Mouse (Mus musculus) frontal cortex, postnatal 36 days (tissue): ENCODE measurements at regions not wholly inside any gene's neighbourhood (a gene's known extent, or its start where the extent isn't known, plus 50 kb on each side); places are given as distances from the start of the nearest gene placed in this dataset.
"Not testable (repeated sequence)": the region's sequence is repeated elsewhere in the genome, so short reads cannot be mapped to it uniquely, and the experiment has no call there.

Experiments
- DNase-seq, 2 experiments: peaks; one replicate each; pipeline ENCODE4 v3.0.0; 2022; ENCODE audit warnings: low spot score in 2 of 2

DNA sequence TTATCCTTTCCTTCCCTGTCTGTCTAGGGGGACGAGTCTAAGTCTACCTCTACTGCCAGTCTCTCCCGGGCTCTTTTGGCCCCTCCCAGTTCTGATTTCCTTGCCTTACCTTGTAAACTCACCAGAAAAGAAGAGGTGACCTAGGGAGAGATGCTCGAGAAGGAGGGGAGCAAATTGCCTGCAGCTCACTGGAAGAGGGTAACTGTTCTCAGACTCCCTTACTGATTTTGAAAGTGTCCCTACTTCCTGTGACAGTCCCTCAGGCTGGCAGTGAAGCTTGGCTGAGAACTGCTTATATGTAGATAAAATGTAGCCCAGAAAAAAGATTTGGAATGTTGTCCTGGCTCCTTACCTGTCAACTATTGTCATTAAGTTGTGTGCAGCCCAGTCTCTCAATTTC is 180.6 kb upstream of the Tab2 start:
- no peak for DNase-seq

DNA sequence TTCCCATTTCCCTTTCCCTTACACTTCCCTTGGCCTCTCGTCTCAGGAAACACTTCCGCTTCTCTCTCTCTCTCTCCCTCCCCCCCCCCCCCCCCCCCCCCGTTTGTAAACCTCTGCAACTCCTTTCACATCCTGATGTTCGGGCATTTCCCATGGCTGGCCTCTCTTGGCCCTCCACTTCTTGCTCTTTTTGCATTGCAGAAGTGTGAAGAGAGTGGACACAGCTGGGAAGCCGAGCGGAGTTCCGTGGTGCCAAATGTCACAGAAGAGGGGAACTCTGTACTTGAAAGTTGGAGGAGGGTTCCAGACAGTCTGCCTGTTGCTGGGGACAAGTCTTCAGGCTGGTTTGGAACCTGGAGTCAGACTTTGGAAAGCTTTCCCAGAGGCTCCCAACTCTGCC is 179.2 kb upstream of the Tab2 start:
- DNase-seq = no peak

DNA sequence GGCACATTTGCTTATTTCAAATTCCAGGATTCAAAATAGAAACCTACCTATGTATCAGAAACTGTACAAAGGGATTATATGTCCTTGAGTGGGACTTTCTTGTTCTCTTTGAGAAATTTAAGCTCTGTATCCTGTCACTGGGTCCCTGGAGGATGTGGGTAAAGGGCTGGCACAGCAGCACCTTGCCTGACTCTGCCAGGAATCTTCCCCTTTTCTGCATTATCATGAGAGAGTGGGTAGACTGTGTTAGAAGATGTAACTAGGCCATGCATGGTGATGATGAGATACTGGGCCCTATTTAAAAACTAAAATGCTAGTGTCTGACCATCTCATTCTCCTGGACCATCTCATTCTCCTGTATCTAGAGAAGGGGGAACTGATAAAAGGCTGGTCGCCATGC is 178.4 kb upstream of the Tab2 start:
- DNase-seq = no peak

DNA sequence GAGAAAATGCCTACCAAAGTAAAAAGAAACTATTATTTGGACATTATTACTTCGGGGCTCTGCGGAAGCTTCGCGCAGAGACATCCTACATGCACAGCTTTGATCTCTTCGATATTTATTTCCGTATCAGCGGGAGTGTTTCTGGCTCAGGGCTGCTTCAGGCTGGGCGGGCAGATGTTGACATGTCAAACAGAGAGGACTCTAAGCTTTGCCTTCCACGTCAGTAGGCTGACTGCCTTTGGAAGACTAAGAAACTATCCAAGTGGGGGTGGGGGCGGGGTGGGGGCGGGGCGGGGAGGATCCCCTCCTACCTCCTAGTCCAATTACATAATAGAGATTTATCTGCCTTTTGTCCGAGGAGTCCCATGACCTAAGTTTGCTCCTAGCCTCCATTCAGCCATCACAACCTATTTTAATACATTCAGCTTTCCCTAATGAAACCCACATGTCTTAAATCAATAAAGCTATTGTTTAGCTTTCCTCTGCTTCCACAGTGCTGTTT is 177.5 kb upstream of the Tab2 start:
- no peak for DNase-seq

DNA sequence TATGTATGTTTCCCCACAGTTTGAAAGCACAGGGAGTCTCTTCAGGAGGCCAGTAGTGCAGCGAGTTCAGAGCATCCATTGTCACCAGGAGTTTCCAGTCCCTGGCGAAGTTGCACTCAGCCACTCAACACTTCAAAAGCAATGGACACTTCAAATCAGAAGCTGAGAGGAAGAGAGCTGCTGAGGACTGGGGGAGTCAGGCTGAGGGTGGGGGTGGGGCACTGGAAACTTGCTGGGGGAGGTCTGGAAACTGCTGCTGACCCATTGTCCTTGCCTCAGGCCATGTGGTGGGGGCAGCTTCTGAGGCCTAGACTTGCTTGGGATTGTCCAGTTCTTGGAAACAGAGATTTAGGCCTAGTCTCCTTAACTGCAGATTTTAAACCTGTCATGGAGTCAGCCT is 176.8 kb upstream of the Tab2 start:
- no peak for DNase-seq

DNA sequence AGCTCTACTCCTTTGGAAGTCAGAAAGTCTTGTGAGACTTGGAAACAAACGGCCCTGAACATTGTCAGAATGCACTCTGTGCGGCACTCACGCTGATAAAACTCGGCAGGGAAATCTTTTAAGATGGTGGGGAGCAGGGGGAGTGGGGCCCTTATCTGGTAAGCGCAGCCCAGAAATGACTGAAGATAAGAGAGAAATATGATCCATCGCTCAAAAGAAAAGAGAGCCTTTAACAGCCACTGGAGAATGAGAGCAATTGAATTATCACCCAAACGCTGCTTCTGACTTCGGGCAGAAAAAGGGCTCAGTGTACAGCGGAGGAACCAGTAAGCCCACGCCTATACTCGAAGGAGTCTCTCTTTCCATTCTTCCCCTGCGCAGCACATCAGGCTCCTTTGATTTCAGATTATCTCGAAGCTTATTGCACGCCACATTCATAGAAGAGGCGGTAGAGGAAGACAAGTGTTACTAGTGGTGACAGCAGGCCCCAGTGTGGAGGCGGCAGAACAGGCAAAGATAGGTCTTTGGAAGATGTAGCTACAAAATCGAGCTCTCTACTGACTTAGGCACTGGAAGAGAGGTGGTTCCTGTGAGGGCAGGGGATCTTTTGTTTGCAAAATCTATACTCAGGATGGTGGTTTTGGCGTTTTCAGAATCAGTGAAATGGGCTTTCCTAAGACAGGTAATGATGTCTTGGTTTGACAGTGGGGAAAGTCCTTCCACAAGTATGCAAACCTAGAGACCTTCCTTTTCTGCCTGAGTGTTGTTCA is 174.6 kb upstream of the Tab2 start:
- DNase-seq = peak; percentile 63 to 85

DNA sequence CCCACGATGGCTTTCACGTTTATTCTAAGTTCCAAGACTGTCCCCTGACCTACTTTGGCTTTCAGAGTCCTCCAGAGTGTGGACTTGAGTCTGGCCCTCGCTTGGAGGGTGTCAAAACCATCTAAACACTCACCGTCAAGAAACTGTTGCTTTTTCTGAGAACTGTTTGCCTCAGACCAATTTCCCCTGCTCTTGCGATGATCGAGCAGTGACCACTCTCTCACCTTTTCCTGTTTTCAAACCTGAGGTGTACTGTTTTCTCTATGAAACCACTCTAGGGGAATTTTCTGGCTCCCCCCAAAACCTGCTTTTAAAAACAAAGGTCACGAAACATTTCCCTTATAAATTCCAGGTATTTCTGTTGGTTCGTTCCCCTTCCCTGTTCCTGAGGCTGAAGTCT is 174.0 kb upstream of the Tab2 start:
- DNase-seq = no peak

DNA sequence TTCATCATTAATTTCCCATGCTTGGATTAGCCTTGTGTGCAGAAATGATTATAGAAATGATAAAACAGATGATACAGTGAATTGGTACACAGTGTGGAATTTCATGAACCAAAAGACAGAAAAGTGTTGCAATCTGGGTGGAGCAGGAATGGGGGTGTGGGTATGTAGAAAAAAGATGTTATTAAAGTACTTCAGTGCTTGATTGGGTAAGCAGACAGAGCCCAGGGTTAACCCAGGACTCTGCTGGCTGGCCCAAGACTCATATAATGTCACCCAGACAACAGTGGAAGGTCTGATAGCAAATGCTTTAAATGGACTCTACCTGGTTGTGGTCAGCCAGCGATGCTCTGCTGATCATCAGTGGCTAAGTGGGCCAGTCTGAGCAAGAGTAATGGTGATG is 168.1 kb upstream of the Tab2 start:
- no peak for DNase-seq

DNA sequence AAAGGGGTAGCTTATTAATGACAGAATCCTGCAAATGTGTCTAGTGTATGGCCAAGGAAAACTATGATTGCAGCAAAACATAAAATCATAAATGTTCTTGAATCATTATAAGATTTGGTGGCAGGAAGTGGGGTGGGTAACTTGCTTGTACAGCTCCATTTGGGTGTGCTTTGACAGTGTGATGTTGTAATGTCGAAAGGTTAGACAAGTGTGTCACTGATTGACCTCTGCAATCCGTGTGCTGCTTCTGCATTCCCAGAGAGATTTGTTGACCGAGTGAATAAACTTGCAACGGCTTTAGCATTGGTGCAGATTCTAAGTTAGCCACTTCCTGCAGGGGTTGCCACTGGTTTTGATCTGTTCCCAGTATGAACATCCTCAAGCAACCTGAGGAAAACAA is 165.9 kb upstream of the Tab2 start:
- DNase-seq = no peak

DNA sequence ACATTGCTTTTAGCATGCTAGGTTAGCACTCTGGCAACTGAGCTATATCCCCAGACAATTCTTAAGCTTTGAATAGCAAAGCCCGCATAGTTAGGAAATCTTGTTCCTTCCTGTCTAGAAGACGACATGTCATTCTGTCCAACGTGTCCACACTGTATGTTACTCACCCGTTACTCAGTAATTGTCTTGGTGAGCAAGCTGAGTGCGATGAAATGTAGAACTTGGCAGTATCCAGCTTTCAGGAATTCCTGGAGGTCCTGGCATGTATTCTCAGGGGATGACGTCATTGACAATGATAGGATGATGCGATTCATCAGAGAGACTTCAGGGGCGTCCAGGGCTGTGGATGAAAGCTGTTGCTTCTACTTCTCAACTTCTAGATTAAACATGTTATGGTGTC is 160.8 kb upstream of the Tab2 start:
- no peak for DNase-seq

DNA sequence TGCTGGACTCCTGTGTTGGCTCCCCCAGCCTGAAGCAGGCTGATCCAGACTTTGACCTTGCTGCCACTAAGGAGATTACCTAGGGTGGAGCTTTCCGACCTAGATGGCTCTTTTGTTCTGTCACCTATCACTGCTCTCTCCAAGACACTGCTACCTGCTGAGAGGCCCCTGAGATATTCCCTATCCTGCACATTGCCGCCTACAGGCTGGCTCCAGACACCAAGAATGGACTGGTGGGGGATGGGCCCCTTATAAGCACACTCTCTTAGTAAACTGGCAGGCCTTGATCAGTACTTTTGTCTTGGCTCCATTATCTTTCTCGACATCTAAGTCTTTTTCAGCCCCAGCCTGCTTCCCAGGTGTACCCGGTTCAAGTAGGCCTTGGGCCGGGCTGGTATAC is 158.9 kb upstream of the Tab2 start:
- not testable (repeated sequence) for DNase-seq

DNA sequence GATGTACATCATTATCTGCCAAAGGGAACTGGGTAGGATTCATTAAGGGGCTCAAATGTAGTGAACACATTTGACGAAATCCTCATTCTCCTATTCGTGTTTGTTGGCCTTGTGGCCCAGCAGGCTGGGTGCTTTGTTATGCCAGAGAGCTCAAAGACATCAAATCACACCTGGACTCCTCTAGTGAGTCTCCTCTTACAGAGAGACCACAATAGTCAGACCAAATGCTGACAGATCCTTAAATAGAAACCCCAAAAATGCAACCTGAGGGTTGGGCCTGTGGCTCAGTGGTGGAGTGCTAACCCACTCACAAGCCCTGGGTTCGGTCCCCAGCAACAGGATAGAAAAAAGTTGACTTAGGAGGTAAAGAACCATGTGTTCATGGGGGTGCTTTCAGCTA is 158.5 kb upstream of the Tab2 start:
- no peak for DNase-seq

DNA sequence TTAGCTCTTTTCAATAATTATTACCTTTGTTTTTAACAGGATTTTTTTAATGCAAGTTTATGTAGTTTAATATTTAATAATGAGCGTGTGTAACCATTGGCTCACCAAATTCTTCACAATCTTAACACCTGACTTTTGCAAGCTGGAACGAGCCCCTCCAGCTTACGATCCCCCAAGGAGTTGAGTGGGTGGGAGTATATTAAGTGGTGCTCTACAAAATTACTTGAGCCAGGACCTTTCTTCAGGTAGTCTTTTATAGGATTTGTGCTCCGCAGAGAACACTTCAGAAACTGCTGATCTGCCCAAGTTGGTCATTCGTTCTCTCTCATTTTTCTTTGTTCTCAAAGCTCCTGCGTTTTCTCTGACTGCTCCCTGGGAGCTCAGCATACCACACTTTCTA is 144.5 kb upstream of the Tab2 start:
- DNase-seq = no peak

DNA sequence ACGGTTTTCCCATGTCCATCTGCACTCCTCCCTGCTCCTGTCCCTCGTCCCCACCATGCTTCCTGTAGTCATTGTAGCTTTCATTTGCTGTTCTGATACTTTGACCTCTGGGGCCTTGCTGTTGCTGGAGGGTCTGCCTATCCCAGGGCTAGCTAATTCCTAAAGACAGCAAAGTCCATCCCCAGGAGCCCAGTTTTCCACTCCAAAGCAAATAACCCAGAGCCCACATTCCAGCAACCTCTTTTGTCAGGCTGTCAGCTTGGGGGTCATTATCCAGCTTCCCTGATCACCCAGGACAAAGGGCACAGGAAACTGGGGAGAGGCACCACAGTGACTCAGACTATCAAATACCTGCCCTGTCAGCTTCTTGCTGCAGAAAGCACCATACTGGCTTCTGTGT is 139.9 kb upstream of the Tab2 start:
- DNase-seq = no peak

DNA sequence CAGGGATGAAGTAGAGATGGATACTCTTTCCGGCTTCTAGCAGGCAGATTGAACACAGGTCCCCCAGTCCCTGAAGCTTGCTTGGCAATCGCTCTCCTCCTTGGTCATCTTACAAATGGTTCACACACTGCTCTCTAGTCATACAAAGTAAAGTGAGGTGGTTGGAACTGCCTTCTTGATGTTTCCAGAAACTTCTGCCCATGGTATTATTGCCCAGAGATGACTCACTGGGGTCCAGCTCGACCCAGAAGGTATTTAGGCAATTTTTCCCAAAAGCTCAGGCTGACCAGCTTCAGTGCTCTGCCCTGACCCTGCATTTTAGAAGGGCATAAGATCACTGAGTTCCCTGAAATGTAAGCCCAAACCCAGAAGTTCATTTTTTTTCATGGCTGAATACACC is 139.2 kb upstream of the Tab2 start:
- no peak for DNase-seq

DNA sequence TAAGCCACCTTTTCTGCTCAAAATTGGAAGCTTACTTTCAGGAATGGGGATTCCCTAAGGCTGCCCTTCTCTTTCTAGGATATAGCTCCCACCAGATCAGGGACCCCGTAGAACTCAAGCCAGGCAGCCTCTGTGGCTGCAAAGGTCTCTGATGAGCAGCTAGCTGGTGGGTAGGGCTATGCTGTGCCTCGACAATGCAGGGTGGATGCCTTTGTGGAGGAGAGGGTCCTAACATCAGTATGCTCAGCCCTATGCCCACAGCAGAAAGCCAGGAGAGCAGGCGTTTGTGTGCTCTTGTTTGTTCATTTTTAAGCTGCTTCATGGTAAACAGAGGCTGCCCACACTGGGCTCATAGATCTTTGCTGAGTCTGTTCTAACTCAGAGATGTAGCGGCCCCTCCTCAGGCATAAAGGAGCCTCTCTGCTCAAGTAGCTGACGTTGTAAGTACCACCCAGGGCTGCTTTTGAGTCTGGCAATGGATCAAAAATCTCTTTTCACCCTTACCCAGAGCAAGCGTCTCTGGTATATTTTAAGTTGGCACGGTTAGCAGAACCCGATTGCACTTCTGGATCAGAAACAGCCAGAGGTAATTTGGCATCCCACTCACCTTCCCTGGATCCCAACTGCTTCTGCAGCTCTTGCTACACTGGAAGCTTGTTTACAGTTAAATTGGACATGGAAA is 136.0 kb upstream of the Tab2 start:
- DNase-seq = no peak

DNA sequence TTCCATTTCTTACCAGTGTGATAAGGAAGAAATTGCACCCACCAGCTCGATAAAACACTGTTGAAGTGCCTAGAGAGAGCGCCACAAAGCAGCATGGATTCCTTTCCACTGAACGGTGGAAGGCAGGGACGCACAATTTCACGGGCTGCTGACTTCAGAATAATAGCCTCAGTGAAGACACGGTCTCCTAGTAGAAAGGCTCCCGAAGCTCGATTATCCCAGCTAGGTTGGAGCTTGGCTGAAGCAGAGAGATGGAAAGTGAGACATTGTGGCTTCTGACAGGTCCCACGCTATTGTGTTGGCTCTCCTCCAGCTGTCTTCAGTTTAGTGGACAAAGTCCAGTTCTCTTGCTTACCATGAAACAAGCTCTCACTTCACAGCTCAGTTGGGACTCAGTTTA is 133.3 kb upstream of the Tab2 start:
- no peak for DNase-seq

DNA sequence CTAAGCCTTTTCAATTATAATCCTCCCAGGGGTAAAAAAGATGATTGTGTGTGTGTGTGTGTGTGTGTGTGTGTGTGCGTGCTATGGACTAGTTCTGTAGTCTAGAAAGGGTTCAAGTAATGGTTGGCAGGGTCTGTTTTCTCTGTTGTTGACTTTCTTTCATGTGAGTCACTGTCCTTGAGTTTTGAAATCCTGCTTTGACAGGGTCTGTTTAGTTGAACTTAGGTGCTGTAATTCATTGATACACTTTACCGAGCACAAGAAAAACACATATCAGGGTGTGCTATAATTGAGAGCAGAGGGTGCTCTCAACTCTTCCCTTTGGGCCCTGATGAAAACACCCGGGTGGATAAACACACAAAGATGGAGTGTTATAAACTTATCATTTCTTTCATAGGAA is 132.7 kb upstream of the Tab2 start:
- no peak for DNase-seq

DNA sequence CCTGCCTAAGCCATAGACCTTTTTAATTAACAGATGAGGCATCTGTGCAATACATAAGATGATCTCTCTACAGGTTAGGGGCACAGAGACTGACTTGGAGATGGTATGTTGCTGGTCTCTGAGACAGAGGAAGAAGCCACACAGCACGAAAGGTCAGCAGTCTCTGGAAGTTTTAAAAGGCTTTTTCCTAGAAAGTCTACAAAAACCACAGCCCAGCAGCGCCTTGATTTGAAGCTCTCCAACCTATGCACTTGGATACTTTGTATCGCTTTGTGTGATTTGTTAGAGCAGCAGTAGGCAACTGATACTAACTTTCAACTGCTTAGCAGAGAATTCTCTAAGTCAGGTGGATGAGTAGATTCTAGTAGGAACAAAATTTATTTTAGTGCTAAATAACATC is 132.3 kb upstream of the Tab2 start:
- no peak for DNase-seq

DNA sequence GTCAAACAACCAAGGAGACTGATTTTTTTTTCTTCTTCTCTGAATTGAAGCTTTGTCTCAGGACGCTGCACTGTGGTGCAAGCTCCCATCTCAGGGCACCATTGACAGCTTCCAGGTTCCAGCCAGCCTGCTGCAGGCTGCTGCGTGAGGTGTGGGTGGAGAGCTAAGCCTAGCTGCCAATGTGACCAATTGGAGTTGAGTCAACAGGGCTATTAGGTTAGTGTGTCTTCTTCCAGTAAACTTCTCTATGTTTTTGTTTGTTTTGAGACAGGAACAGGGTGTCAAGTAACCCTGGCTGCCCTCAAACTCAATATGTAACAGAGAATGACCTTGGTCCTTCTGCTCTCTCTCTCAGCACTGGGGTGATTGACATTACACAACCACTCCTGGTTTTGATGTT is 131.1 kb upstream of the Tab2 start:
- peak; percentile 8 to 16 for DNase-seq

DNA sequence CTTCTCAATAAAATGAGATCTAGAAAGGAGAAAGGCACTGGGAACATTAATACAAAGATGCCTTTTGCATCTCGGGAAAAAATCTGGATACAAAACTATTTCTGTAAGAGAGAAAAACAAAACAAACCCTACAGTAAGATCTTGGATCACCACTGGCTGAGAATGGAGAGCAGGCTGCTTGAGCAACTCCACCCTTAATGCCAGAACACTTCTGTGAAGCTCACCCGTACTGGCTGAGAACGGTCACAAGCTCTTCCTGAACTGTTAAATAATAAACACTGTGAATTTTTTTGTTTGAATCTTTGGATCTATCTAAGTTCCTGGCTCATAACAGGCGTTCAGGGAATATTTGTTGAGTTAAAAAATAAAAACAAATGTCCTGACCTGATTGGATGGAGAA is 130.4 kb upstream of the Tab2 start:
- DNase-seq = no peak

DNA sequence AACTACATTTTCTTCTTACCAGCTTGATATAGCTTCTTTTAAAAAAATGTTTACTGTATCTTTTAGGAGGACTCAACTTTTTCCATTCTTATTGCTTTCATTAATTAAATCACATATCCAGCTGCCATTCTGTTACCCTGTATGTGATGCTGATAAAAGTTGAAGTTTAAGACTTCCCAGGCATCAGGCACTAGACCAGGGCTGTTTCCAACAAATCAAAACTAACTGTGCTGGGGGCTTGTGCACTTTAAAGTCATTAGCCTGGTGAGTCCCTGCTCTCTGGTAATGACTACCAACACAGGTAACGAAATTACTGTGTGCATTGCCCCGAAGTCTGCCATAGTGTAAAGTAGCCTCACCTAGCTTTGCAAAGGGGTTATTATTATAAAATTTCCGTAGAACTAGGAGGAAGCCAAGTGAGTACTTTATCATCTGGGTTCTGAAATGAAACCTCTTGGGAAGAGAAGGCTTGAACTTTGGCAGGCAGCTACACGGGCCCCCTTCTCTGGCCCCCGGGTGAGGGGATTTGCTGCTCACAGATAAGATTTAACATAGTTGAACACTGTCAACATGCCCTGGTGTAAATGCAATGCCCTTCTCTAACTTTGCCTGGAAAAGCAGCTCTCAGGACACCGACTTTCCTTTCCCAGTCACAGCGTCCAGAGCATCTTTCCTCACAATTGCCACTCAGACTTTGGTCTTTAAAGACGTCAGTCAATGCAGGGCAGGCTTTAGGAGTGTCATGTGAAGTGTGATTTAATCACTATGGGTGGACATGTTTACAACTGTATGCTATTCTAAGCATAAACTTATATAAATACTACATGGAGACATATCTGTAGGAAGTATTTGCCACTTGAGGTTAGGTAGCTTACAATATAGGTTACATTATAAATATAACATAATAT is 122.1 kb upstream of the Tab2 start:
- no peak for DNase-seq

DNA sequence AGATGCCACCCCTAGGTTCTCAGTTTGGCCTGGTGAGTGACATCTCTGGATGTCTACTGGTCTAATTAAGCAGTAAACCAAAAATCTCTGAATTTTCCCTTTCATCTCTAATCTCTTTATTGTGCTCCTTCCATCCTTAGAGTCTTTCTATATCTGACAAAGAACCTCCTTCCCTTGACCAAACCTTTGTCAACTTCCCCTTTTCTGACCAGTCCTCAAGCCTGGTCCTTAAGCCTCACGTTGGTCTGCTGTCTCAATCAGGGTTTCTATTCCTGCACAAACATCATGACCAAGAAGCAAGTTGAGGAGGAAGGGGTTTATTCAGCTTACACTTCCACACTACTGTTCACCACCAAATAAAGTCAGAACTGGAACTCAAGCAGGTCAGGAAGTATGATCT is 116.4 kb upstream of the Tab2 start:
- DNase-seq = no peak
